Comparison of ENCODE assay signal across 31 mouse cellular contexts in genomic region chr2:42467804-42468203, GRCm38 (mm10).
"Had no signal": no experiment of that assay in that cellular context is flagged by ENCODE, and none has a peak within 500 bp of the region (broad histone marks: within the 10 kb centered on the region; RNA-seq: fewer than 3 reads in every experiment).

No protein-coding gene starts in this region.

- H3K9me3 ChIP-seq: limb, embryonic 10.5 days; limb, embryonic 12.5 days; limb, embryonic 13.5 days; limb, embryonic 15.5 days; liver, embryonic 12.5 days; liver, embryonic 13.5 days; liver, embryonic 15.5 days; lung, embryonic 15.5 days; megakaryocyte, embryonic 14.5 days; midbrain, embryonic 10.5 days; midbrain, embryonic 12.5 days; midbrain, embryonic 13.5 days; midbrain, embryonic 15.5 days; neural tube, embryonic 12.5 days had no signal

- DNase-seq: left cerebral cortex, postnatal 4 days; liver; liver, embryonic 13.5 days; liver, postnatal 0 days; lung, adult 18-20 months; lung, adult 2 months; lung, embryonic 14.5 days; lung, postnatal 10 days; lung, postnatal 14 days; lung, postnatal 36 days; lung, postnatal 4 days; midbrain, embryonic 14.5 days had no signal

- H3K4me3 ChIP-seq: limb, embryonic 10.5 days; limb, embryonic 12.5 days; limb, embryonic 13.5 days; limb, embryonic 15.5 days; liver, embryonic 12.5 days; liver, embryonic 13.5 days; liver, embryonic 15.5 days; lung, embryonic 15.5 days; megakaryocyte, embryonic 14.5 days; midbrain, embryonic 10.5 days; midbrain, embryonic 12.5 days; midbrain, embryonic 13.5 days; midbrain, embryonic 15.5 days; myocyte; neural tube, embryonic 12.5 days had no signal

- H3K4me2 ChIP-seq: limb, embryonic 12.5 days; limb, embryonic 13.5 days; limb, embryonic 15.5 days; liver, embryonic 11.5 days; liver, embryonic 12.5 days; liver, embryonic 13.5 days; liver, embryonic 15.5 days; lung, embryonic 14.5 days; lung, embryonic 15.5 days; midbrain, embryonic 11.5 days; midbrain, embryonic 12.5 days; midbrain, embryonic 13.5 days; midbrain, embryonic 15.5 days; neural tube, embryonic 12.5 days had no signal

- H3K9ac ChIP-seq: limb, embryonic 12.5 days; limb, embryonic 13.5 days; limb, embryonic 15.5 days; liver, embryonic 12.5 days; liver, embryonic 13.5 days; liver, embryonic 14.5 days; liver, embryonic 15.5 days; liver, postnatal 0 days; lung, embryonic 14.5 days; lung, embryonic 15.5 days; midbrain, embryonic 12.5 days; midbrain, embryonic 13.5 days; midbrain, embryonic 15.5 days; neural tube, embryonic 12.5 days had no signal

- ATAC-seq: liver, embryonic 12.5 days; liver, postnatal 0 days; lung, postnatal 0 days; midbrain, embryonic 13.5 days; midbrain, embryonic 15.5 days had no signal

- H3K4me1 ChIP-seq: limb, embryonic 10.5 days; limb, embryonic 12.5 days; limb, embryonic 13.5 days; limb, embryonic 15.5 days; liver, embryonic 12.5 days; liver, embryonic 13.5 days; liver, embryonic 15.5 days; lung, embryonic 15.5 days; megakaryocyte, embryonic 14.5 days; midbrain, embryonic 10.5 days; midbrain, embryonic 15.5 days; neural tube, embryonic 12.5 days had no signal

- H3K36me3 ChIP-seq: limb, embryonic 10.5 days; limb, embryonic 12.5 days; limb, embryonic 13.5 days; limb, embryonic 15.5 days; liver, embryonic 12.5 days; liver, embryonic 13.5 days; liver, embryonic 15.5 days; lung, embryonic 15.5 days; midbrain, embryonic 10.5 days; midbrain, embryonic 12.5 days; midbrain, embryonic 13.5 days; midbrain, embryonic 15.5 days; neural tube, embryonic 12.5 days had no signal

- H3K27ac ChIP-seq: limb, embryonic 10.5 days; limb, embryonic 12.5 days; limb, embryonic 13.5 days; limb, embryonic 15.5 days; liver, embryonic 12.5 days; liver, embryonic 13.5 days; liver, embryonic 14.5 days; liver, embryonic 15.5 days; lung, embryonic 15.5 days; macrophage; midbrain, embryonic 10.5 days; midbrain, embryonic 12.5 days; midbrain, embryonic 13.5 days; midbrain, embryonic 15.5 days; neural tube, embryonic 12.5 days had no signal

- H3K27me3 ChIP-seq: limb, embryonic 12.5 days; limb, embryonic 13.5 days; limb, embryonic 15.5 days; liver, embryonic 12.5 days; liver, embryonic 13.5 days; liver, embryonic 15.5 days; lung, embryonic 15.5 days; megakaryocyte, embryonic 14.5 days; midbrain, embryonic 12.5 days; midbrain, embryonic 13.5 days; midbrain, embryonic 15.5 days; neural tube, embryonic 12.5 days had no signal
